Mouse (Mus musculus) limb, embryonic 14.5 days (tissue): ENCODE measurements at regions not wholly inside any gene's neighbourhood (a gene's known extent, or its start where the extent isn't known, plus 50 kb on each side); places are given as distances from the start of the nearest gene placed in this dataset.

ENCODE experiments used
- ATAC-seq: fragments of 200-750 bp; cut with Nextera tagmentation; 2 replicates; pipeline ENCODE4 v1.8.0; 2017; ENCODE audit warnings: low read depth, moderate number of reproducible peaks, moderate TSS enrichment; ENCODE audit not compliant: low FRiP score
- DNase-seq: peaks from one replicate; pipeline ENCODE4 v3.0.0-alpha.2; 2015; ENCODE audit warnings: low spot score
- H3K27ac ChIP-seq: fragments of 300-500 bp; sonication (generic); replicated peaks from 2 replicates; pipeline ENCODE4 v1.5.1; 2014; ENCODE audit warnings: low read depth, mild to moderate bottlenecking, low read length, moderate library complexity, mixed read lengths
- H3K27me3 ChIP-seq: fragments of 300-500 bp; sonication (generic); 2 replicates; pipeline ENCODE4 v1.6.1; 2014; ENCODE audit warnings: low read length, mixed read lengths; ENCODE audit not compliant: control insufficient read depth, insufficient read depth
- H3K36me3 ChIP-seq: fragments of 300-500 bp; sonication (generic); 2 replicates; pipeline ENCODE4 v1.6.1; 2014; ENCODE audit warnings: mild to moderate bottlenecking, low read length, moderate library complexity, mixed read lengths; ENCODE audit not compliant: control insufficient read depth, insufficient read depth
- H3K4me1 ChIP-seq: fragments of 300-500 bp; sonication (generic); 2 replicates; pipeline ENCODE4 v1.6.1; 2014; ENCODE audit warnings: antibody characterized with exemption, low read length, mixed read lengths; ENCODE audit not compliant: control insufficient read depth, insufficient read depth
- H3K4me2 ChIP-seq: fragments of 300-500 bp; sonication (generic); replicated peaks from 2 replicates; pipeline ENCODE4 v1.6.1; 2014; ENCODE audit warnings: low read depth, mild to moderate bottlenecking, low read length, moderate library complexity; ENCODE audit not compliant: severe bottlenecking
- H3K4me3 ChIP-seq: fragments of 300-500 bp; sonication (generic); replicated peaks from 2 replicates; pipeline ENCODE4 v1.5.1; 2014; ENCODE audit warnings: low read length
- H3K9ac ChIP-seq: fragments of 300-500 bp; sonication (generic); 2 replicates; pipeline ENCODE4 v1.6.1; 2014; ENCODE audit warnings: mild to moderate bottlenecking, low read depth, low read length, moderate library complexity; ENCODE audit not compliant: severe bottlenecking
- H3K9me3 ChIP-seq: fragments of 300-500 bp; sonication (generic); 2 replicates; pipeline ENCODE4 v1.6.1; 2016; ENCODE audit warnings: low read length; ENCODE audit not compliant: control insufficient read depth
- POLR2A ChIP-seq: fragments of 200-500 bp; IDR thresholded peaks from 2 replicates; pipeline ENCODE4 v1.8.0; 2012; ENCODE audit warnings: inconsistent platforms, mild to moderate bottlenecking, moderate library complexity, borderline replicate concordance; ENCODE audit not compliant: insufficient read depth, insufficient read length; ENCODE audit errors: extremely low read depth
- WGBS: fragments of 180-500 bp; shearing (Covaris S2); extraction: QIAGEN DNeasy Blood & Tissue Kit; methylation state at CpG from one replicate; pipeline ENCODE4 v1.1.7; 2014; 5-methylcytosine and 5-hydroxymethylcytosine counted together

GRCm38 (mm10) chr1:43247609-43248008 lies 50.8 kb upstream of the Fhl2 start:
- Histone ChIP-seq H3K9me3 (no peaks in the 10 kb centered on the region), H3K36me3 (no peaks in the 10 kb centered on the region), H3K27me3 (no peaks in the 10 kb centered on the region), H3K4me2 (no peak overlapping the region), H3K27ac (no peak overlapping the region), H3K4me1 (no peaks in the 10 kb centered on the region), H3K9ac (no peak overlapping the region), H3K4me3 (no peak overlapping the region)
- no peak for ATAC-seq
- TF ChIP-seq POLR2A = no peak
- 80% methylated on average over 1 of the region's 1 CpGs for WGBS
- no peak for DNase-seq

- Histone ChIP-seq H3K36me3 (no peaks in the 10 kb centered on the region), H3K27me3 (no peaks in the 10 kb centered on the region), H3K27ac (no peak overlapping the region), H3K9ac (no peak overlapping the region), H3K4me2 (no peak overlapping the region), H3K9me3 (no peaks in the 10 kb centered on the region), H3K4me1 (no peaks in the 10 kb centered on the region), H3K4me3 (no peak overlapping the region)
- no peak for TF ChIP-seq POLR2A
- WGBS = 76% methylated on average over 6 of the region's 6 CpGs
- ATAC-seq = no peak
- DNase-seq = no peak
Observed at GRCm38 (mm10) chr1:43250281-43250680, 53.5 kb upstream of the Fhl2 start.

- Histone ChIP-seq H3K4me3 (no peak overlapping the region), H3K9me3 (no peaks in the 10 kb centered on the region), H3K4me1 (no peaks in the 10 kb centered on the region), H3K36me3 (no peaks in the 10 kb centered on the region), H3K4me2 (no peak overlapping the region), H3K27ac (no peak overlapping the region), H3K9ac (no peak overlapping the region), H3K27me3 (no peaks in the 10 kb centered on the region)
- DNase-seq = no peak
- ATAC-seq = no peak
- TF ChIP-seq POLR2A = no peak
- WGBS = 70% methylated on average over 7 of the region's 7 CpGs
Observed at GRCm38 (mm10) chr1:43251356-43251755, 54.6 kb upstream of the Fhl2 start.

GRCm38 (mm10) chr1:43254129-43254528 lies 57.3 kb upstream of the Fhl2 start:
- TF ChIP-seq POLR2A = no peak
- no peak overlapping the region for H3K4me2 ChIP-seq
- WGBS = 87% methylated on average over 1 of the region's 1 CpGs
- H3K4me3 ChIP-seq = no peak overlapping the region
- no peaks in the 10 kb centered on the region for H3K9me3 ChIP-seq
- DNase-seq (no peak), ATAC-seq (no peak)
- H3K4me1 ChIP-seq = no peaks in the 10 kb centered on the region
- no peak overlapping the region for H3K27ac ChIP-seq
- H3K9ac ChIP-seq = no peak overlapping the region
- H3K36me3 ChIP-seq = no peaks in the 10 kb centered on the region
- no peaks in the 10 kb centered on the region for H3K27me3 ChIP-seq

GRCm38 (mm10) chr1:43256078-43256477 lies 59.3 kb upstream of the Fhl2 start:
- H3K4me1 ChIP-seq = no peaks in the 10 kb centered on the region
- H3K27me3 ChIP-seq = no peaks in the 10 kb centered on the region
- no peaks in the 10 kb centered on the region for H3K9me3 ChIP-seq
- H3K27ac ChIP-seq = no peak overlapping the region
- no peak for DNase-seq
- TF ChIP-seq POLR2A = no peak
- H3K4me2 ChIP-seq = no peak overlapping the region
- no peaks in the 10 kb centered on the region for H3K36me3 ChIP-seq
- no peak for ATAC-seq
- H3K9ac ChIP-seq = no peak overlapping the region
- no peak overlapping the region for H3K4me3 ChIP-seq

GRCm38 (mm10) chr1:43257909-43258308 lies 61.1 kb upstream of the Fhl2 start:
- Histone ChIP-seq H3K9me3 (no peaks in the 10 kb centered on the region), H3K36me3 (no peaks in the 10 kb centered on the region), H3K4me1 (no peaks in the 10 kb centered on the region), H3K9ac (no peak overlapping the region), H3K27me3 (no peaks in the 10 kb centered on the region), H3K4me3 (no peak overlapping the region), H3K27ac (no peak overlapping the region), H3K4me2 (no peak overlapping the region)
- TF ChIP-seq POLR2A = no peak
- WGBS = 83% methylated on average over 6 of the region's 6 CpGs
- no peak for DNase-seq
- no peak for ATAC-seq
